Mouse (Mus musculus): Measurements from ENCODE around the gene Klk9. TPM values are rescaled to one million over a fixed set of nuclear protein-coding genes. Genes with fewer than 3 reads are reported as not detected.

Gene Klk9
- not detected for polyA plus RNA-seq (2014; fragmentation: Illumina TruSeq; extraction: RNeasy Lipid Tissue Mini Kit (QIAGEN cat#74804); ENCODE audit: low read depth, low replicate concordance)

GRCm38 (mm10) chr7:43791591-43791990 is at the start of gene Klk9:
TSS of gene Klk9 (plus strand) at chr7:43791891.

GRCm38 (mm10) chr7:43768597-43768996 is 23.1 kb upstream of the Klk9 start, which contains the start of gene Klk12:
TSS of gene Klk12 (plus strand) at chr7:43768897.

GRCm38 (mm10) chr7:43774364-43774763 is 17.3 kb upstream of the Klk9 start, which contains the start of gene Klk11:
TSS of gene Klk11 (plus strand) at chr7:43774604.

GRCm38 (mm10) chr7:43780746-43781145 is 10.9 kb upstream of the Klk9 start, which contains the start of gene Klk10:
TSS of gene Klk10 (plus strand) at chr7:43781035.

GRCm38 (mm10) chr7:43797333-43797769 is 5.7 kb downstream of the Klk9 start, which contains the start of gene Klk8:
TSS of gene Klk8 (plus strand) at chr7:43797577.

GRCm38 (mm10) chr7:43810994-43811393 is 19.3 kb downstream of the Klk9 start, which contains the start of gene Klk7:
TSS of gene Klk7 (plus strand) at chr7:43811294.

GRCm38 (mm10) chr7:43824199-43824598 is 32.5 kb downstream of the Klk9 start, which contains the start of gene Klk6:
TSS of gene Klk6 (plus strand) at chr7:43824499.

GRCm38 (mm10) chr7:43841701-43842100 is 50.0 kb downstream of the Klk9 start, which contains the start of gene Klk5:
TSS of gene Klk5 (plus strand) at chr7:43841971.

Other genes starting within 250 kb of the Klk9 start
- gene Cd33, start 247.5 kb upstream of the Klk9 start, polyA plus RNA-seq (2014; fragmentation: Illumina TruSeq; extraction: RNeasy Lipid Tissue Mini Kit (QIAGEN cat#74804); ENCODE audit: low read depth, low replicate concordance): 14.8 TPM
- 1.5 TPM for gene Zfp658, start 229.6 kb upstream of the Klk9 start, polyA plus RNA-seq (2014; fragmentation: Illumina TruSeq; extraction: RNeasy Lipid Tissue Mini Kit (QIAGEN cat#74804); ENCODE audit: low read depth, low replicate concordance)
- 17.7 TPM for gene Zfp719, start 212.3 kb upstream of the Klk9 start, polyA plus RNA-seq (2014; fragmentation: Illumina TruSeq; extraction: RNeasy Lipid Tissue Mini Kit (QIAGEN cat#74804); ENCODE audit: low read depth, low replicate concordance)
- not detected for gene Zfp819, start 184.7 kb upstream of the Klk9 start, polyA plus RNA-seq (2014; fragmentation: Illumina TruSeq; extraction: RNeasy Lipid Tissue Mini Kit (QIAGEN cat#74804); ENCODE audit: low read depth, low replicate concordance)
- 2.9 TPM for gene Ceacam18, start 157.2 kb upstream of the Klk9 start, polyA plus RNA-seq (2014; fragmentation: Illumina TruSeq; extraction: RNeasy Lipid Tissue Mini Kit (QIAGEN cat#74804); ENCODE audit: low read depth, low replicate concordance)
- 0.54 TPM for gene Siglece, start 131.7 kb upstream of the Klk9 start, polyA plus RNA-seq (2014; fragmentation: Illumina TruSeq; extraction: RNeasy Lipid Tissue Mini Kit (QIAGEN cat#74804); ENCODE audit: low read depth, low replicate concordance)
- 2.9 TPM for gene Ctu1, start 119.9 kb upstream of the Klk9 start, polyA plus RNA-seq (2014; fragmentation: Illumina TruSeq; extraction: RNeasy Lipid Tissue Mini Kit (QIAGEN cat#74804); ENCODE audit: low read depth, low replicate concordance)
- gene Klk14, start 101.5 kb upstream of the Klk9 start, polyA plus RNA-seq (2014; fragmentation: Illumina TruSeq; extraction: RNeasy Lipid Tissue Mini Kit (QIAGEN cat#74804); ENCODE audit: low read depth, low replicate concordance): not detected
- not detected for gene Klk13, start 79.3 kb upstream of the Klk9 start, polyA plus RNA-seq (2014; fragmentation: Illumina TruSeq; extraction: RNeasy Lipid Tissue Mini Kit (QIAGEN cat#74804); ENCODE audit: low read depth, low replicate concordance)
- not detected for gene Klk12, start 23.0 kb upstream of the Klk9 start, polyA plus RNA-seq (2014; fragmentation: Illumina TruSeq; extraction: RNeasy Lipid Tissue Mini Kit (QIAGEN cat#74804); ENCODE audit: low read depth, low replicate concordance)
- not detected for gene Klk11, start 17.3 kb upstream of the Klk9 start, polyA plus RNA-seq (2014; fragmentation: Illumina TruSeq; extraction: RNeasy Lipid Tissue Mini Kit (QIAGEN cat#74804); ENCODE audit: low read depth, low replicate concordance)
- not detected for gene Klk10, start 10.9 kb upstream of the Klk9 start, polyA plus RNA-seq (2014; fragmentation: Illumina TruSeq; extraction: RNeasy Lipid Tissue Mini Kit (QIAGEN cat#74804); ENCODE audit: low read depth, low replicate concordance)
- not detected for gene Klk8, start 5.7 kb downstream of the Klk9 start, polyA plus RNA-seq (2014; fragmentation: Illumina TruSeq; extraction: RNeasy Lipid Tissue Mini Kit (QIAGEN cat#74804); ENCODE audit: low read depth, low replicate concordance)
- gene Klk7, start 19.4 kb downstream of the Klk9 start, polyA plus RNA-seq (2014; fragmentation: Illumina TruSeq; extraction: RNeasy Lipid Tissue Mini Kit (QIAGEN cat#74804); ENCODE audit: low read depth, low replicate concordance): not detected
- gene Klk6, start 32.6 kb downstream of the Klk9 start, polyA plus RNA-seq (2014; fragmentation: Illumina TruSeq; extraction: RNeasy Lipid Tissue Mini Kit (QIAGEN cat#74804); ENCODE audit: low read depth, low replicate concordance): not detected
- not detected for gene Klk5, start 50.1 kb downstream of the Klk9 start, polyA plus RNA-seq (2014; fragmentation: Illumina TruSeq; extraction: RNeasy Lipid Tissue Mini Kit (QIAGEN cat#74804); ENCODE audit: low read depth, low replicate concordance)
- not detected for gene Klk4, start 89.3 kb downstream of the Klk9 start, polyA plus RNA-seq (2014; fragmentation: Illumina TruSeq; extraction: RNeasy Lipid Tissue Mini Kit (QIAGEN cat#74804); ENCODE audit: low read depth, low replicate concordance)
- not detected for gene Klk15, start 141.8 kb downstream of the Klk9 start, polyA plus RNA-seq (2014; fragmentation: Illumina TruSeq; extraction: RNeasy Lipid Tissue Mini Kit (QIAGEN cat#74804); ENCODE audit: low read depth, low replicate concordance)
- gene Klk1b8, start 158.8 kb downstream of the Klk9 start, polyA plus RNA-seq (2014; fragmentation: Illumina TruSeq; extraction: RNeasy Lipid Tissue Mini Kit (QIAGEN cat#74804); ENCODE audit: low read depth, low replicate concordance): not detected
- not detected for gene Klk1b1, start 174.9 kb downstream of the Klk9 start, polyA plus RNA-seq (2014; fragmentation: Illumina TruSeq; extraction: RNeasy Lipid Tissue Mini Kit (QIAGEN cat#74804); ENCODE audit: low read depth, low replicate concordance)
- not detected for gene Klk1b9, start 184.2 kb downstream of the Klk9 start, polyA plus RNA-seq (2014; fragmentation: Illumina TruSeq; extraction: RNeasy Lipid Tissue Mini Kit (QIAGEN cat#74804); ENCODE audit: low read depth, low replicate concordance)
- gene Klk1b11, start 204.0 kb downstream of the Klk9 start, polyA plus RNA-seq (2014; fragmentation: Illumina TruSeq; extraction: RNeasy Lipid Tissue Mini Kit (QIAGEN cat#74804); ENCODE audit: low read depth, low replicate concordance): not detected
- not detected for gene Klk1b26, start 220.3 kb downstream of the Klk9 start, polyA plus RNA-seq (2014; fragmentation: Illumina TruSeq; extraction: RNeasy Lipid Tissue Mini Kit (QIAGEN cat#74804); ENCODE audit: low read depth, low replicate concordance)